Mouse (Mus musculus): Measurements from ENCODE around the gene Vmn2r86. TPM values are rescaled to one million over a fixed set of nuclear protein-coding genes. Genes with fewer than 3 reads are reported as not detected.
A peak's percentile ranks its signal among the peaks of the same experiment; 100 is the strongest.
"Not testable (repeated sequence)": the region's sequence is repeated elsewhere in the genome, so short reads cannot be mapped to it uniquely, and the experiment has no call there.

Gene Vmn2r86
- polyA plus RNA-seq (2012; rRNA removed): not detected in 2 replicates

DNA sequence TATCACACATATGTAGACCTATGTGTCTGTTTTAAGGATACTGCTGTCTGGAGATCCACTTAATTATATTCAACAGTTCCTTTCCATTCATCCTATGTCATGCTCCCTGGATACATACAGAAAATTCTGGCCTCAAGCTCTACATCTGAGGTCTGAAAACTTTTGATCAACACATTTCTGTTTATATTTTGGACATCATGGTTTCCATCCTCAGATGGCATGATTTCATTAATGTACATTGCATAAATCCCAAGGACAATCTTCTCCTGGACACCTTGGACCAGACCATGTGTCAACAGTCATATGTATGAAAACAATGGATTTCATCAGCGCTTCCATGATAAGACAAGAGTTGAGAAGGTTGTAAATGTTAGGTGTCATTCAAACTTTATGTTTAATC, at the start of gene Vmn2r86:
Vmn2r86 (minus strand) TSS at position 101 of the 400 bp plus-strand sequence.
- H3K4me1 ChIP-seq (ENCODE audit: control insufficient read depth, insufficient read depth, low read length); H3K36me3 ChIP-seq (ENCODE audit: control insufficient read depth, insufficient read depth, low read length); H3K4me3 ChIP-seq (ENCODE audit: insufficient read depth, low read depth, low read length); H3K27me3 ChIP-seq (replicated peaks; ENCODE audit: control insufficient read depth, insufficient read depth, low read length); H3K27ac ChIP-seq (ENCODE audit: insufficient read depth, low read depth, low read length); DNase-seq: not testable (repeated sequence)
- 89% methylated on average over 1 of the region's 1 CpGs for WGBS

DNA sequence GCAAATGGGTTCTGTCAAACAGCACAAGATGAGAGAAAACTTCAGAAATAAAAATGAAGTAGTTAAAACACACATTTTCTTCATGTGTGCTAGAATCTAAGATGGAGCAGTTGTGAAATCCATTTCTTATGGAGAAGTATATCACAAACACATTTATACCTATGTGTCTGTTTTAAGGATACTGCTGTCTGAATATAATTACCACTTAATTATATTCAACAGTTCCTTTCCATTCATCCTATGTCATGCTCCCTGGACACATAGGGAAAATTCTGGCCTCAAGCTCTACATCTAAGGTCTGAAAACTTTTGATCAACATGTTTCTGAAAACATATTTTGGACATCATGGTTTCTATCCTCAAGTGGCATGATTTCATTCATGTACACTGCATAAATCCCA, 41.4 kb upstream of the Vmn2r86 start, which contains the start of gene Vmn2r87:
Vmn2r87 (minus strand) TSS at position 101 of the 400 bp plus-strand sequence.
- H3K36me3 ChIP-seq (ENCODE audit: control insufficient read depth, insufficient read depth, low read length): no peaks in the 10 kb centered on the region
- DNase-seq: no peak
- H3K27ac ChIP-seq (ENCODE audit: insufficient read depth, low read depth, low read length): no peak within 1 kb of the TSS
- no peaks in the 10 kb centered on the region for H3K4me1 ChIP-seq (ENCODE audit: control insufficient read depth, insufficient read depth, low read length)
- TF ChIP-seq POLR2A (IDR thresholded peaks at IDR 0.05; ENCODE audit: low read depth, low read length) (no peak), CTCF (conservative IDR thresholded peaks at IDR 0.05; ENCODE audit: insufficient read depth, insufficient read length, low read depth, low read length) (no peak)
- H3K27me3 ChIP-seq (replicated peaks; ENCODE audit: control insufficient read depth, insufficient read depth, low read length): no peaks in the 10 kb centered on the region
- H3K4me3 ChIP-seq (ENCODE audit: insufficient read depth, low read depth, low read length): no peak within 1 kb of the TSS

DNA sequence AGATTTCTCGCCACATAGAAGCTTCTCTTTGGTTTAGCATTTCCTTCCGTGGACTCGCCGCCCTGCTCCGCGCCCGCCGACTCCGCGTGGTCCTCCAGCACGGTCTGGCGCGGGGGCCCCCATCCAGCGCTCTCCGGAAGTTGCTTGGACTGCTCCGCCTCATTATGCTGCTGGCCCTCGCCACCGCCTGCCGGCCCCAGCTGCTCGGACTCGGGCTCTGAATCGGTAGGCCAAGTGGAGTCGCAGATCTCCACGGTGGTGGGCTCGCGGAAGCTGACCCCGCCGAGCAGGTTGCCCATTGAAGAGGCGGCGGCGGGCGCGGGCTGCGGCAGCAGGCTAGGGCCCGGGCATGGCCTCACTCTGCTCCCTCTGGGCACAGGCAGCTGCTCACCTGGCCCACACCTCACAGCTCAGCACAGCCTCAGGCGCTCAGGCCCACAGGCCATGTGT, 14.5 kb upstream of the Vmn2r86 start:
- Histone ChIP-seq H3K4me3 (ENCODE audit: insufficient read depth, low read depth, low read length) (peak overlapping the region; percentile 8; the same call in 1 of the 2 replicates), H3K27ac (ENCODE audit: insufficient read depth, low read depth, low read length) (no peak overlapping the region), H3K4me1 (ENCODE audit: control insufficient read depth, insufficient read depth, low read length) (no peaks in the 10 kb centered on the region), H3K36me3 (ENCODE audit: control insufficient read depth, insufficient read depth, low read length) (no peaks in the 10 kb centered on the region), H3K27me3 (replicated peaks; ENCODE audit: control insufficient read depth, insufficient read depth, low read length) (no peaks in the 10 kb centered on the region)
- DNase-seq: no peak
- 9% methylated on average over 36 of the region's 36 CpGs for WGBS
- TF ChIP-seq CTCF (conservative IDR thresholded peaks at IDR 0.05; ENCODE audit: insufficient read depth, insufficient read length, low read depth, low read length) (no peak), POLR2A (IDR thresholded peaks at IDR 0.05; ENCODE audit: low read depth, low read length) (no peak)

DNA sequence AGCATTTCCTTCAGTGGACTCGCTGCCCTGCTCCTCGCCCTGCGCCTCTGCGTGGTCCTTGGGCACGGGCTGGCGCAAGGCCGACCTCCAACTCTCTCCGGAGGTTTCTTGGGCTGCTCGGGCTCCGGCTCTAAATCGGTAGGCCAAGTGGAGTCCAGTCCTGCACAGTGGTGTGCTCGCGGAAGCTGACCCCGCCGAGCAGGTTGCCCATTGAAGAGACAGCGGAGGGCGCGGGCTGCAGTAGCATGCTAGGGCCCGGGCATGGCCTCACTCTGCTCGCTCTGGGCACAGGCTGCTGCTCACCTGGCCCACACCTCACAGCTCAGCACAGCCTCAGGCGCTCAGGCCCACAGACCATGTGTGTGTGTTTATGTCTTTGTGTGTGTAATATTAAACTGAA, 11.1 kb downstream of the Vmn2r86 start:
- no peak for DNase-seq
- TF ChIP-seq POLR2A (IDR thresholded peaks at IDR 0.05; ENCODE audit: low read depth, low read length): no peak
- no peak for TF ChIP-seq CTCF (conservative IDR thresholded peaks at IDR 0.05; ENCODE audit: insufficient read depth, insufficient read length, low read depth, low read length)
- no peaks in the 10 kb centered on the region for H3K4me1 ChIP-seq (ENCODE audit: control insufficient read depth, insufficient read depth, low read length)
- H3K27me3 ChIP-seq (replicated peaks; ENCODE audit: control insufficient read depth, insufficient read depth, low read length): no peaks in the 10 kb centered on the region
- no peak overlapping the region for H3K4me3 ChIP-seq (ENCODE audit: insufficient read depth, low read depth, low read length)
- H3K27ac ChIP-seq (ENCODE audit: insufficient read depth, low read depth, low read length): no peak overlapping the region
- H3K36me3 ChIP-seq (ENCODE audit: control insufficient read depth, insufficient read depth, low read length): no peaks in the 10 kb centered on the region
- 86% methylated on average over 21 of the region's 21 CpGs for WGBS

DNA sequence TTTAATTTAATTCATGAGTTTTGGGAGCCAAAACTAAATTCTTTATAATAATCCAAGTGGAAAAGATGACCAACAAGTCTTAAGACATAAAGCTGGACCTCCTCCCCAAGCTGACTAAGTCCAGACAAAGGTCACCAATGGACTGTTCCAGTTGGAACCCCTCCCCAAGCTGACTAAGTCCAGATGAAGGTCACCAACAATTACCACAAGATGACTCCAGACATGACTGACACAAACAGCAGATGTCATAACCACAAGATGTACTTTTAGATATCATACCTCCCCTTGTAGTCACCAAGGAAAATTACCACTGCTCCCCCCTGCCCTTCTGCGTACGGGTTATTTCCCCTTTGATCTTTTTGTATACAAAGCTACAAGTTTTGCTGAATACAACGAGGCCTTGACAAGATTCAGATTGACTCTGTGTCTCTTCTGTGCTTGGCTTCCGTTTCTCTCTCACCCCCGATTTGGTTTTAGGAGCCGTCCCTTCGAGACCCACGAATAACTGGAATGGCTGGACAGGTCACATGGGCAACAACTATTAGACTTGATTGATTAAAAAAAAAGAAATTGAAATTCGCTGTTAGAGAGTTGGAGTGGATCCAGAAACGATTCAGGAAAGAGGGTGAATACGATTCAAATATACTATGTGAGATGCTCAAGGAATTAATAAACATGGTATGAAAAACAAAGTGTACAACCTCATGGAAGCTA, 21.5 kb downstream of the Vmn2r86 start:
- not testable (repeated sequence) for H3K4me1 ChIP-seq (ENCODE audit: control insufficient read depth, insufficient read depth, low read length); H3K27ac ChIP-seq (ENCODE audit: insufficient read depth, low read depth, low read length); H3K27me3 ChIP-seq (replicated peaks; ENCODE audit: control insufficient read depth, insufficient read depth, low read length); H3K36me3 ChIP-seq (ENCODE audit: control insufficient read depth, insufficient read depth, low read length); DNase-seq; H3K4me3 ChIP-seq (ENCODE audit: insufficient read depth, low read depth, low read length)
- WGBS: 82% methylated on average over 11 of the region's 11 CpGs

DNA sequence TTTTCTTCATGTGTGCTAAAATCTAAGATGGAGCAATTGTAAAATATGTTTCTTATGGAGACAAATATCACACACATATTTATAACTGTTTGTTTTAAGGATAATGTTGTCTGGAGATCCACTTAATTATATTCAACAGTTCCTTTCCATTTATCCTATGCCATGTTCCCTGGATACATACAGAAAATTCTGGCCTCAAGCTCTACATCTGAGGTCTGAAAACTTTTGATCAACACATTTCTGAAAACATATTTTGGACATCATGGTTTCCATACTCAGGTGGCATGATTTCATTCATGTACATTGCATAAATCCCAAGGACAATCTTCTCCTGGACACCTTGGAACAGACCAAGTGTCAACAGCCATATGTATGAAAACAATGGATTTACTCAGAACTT, 26.2 kb downstream of the Vmn2r86 start, which contains the start of gene Vmn2r85:
Vmn2r85 (minus strand) TSS at position 101 of the 400 bp plus-strand sequence.
- H3K27me3 ChIP-seq (replicated peaks; ENCODE audit: control insufficient read depth, insufficient read depth, low read length); H3K36me3 ChIP-seq (ENCODE audit: control insufficient read depth, insufficient read depth, low read length); H3K27ac ChIP-seq (ENCODE audit: insufficient read depth, low read depth, low read length); H3K4me3 ChIP-seq (ENCODE audit: insufficient read depth, low read depth, low read length); DNase-seq; H3K4me1 ChIP-seq (ENCODE audit: control insufficient read depth, insufficient read depth, low read length): not testable (repeated sequence)

DNA sequence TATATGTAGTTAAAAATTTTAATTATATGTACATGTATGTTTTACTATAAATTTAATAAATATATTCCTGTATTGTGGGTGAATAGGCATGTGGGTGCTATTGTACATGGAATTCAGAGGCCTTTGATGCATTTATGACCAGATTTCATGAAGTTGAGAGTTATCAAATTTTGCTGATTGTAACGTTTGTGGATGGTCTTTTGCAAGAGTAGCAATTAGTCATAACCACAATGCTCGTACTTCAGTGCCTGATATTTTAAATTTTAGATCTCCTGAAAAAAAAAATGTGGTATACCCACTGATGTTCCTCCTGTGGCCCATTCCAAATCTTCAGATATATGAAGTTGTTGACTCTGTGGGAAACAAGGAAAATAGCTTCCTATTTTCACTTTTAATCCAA, 33.5 kb downstream of the Vmn2r86 start:
- not testable (repeated sequence) for H3K36me3 ChIP-seq (ENCODE audit: control insufficient read depth, insufficient read depth, low read length); H3K4me1 ChIP-seq (ENCODE audit: control insufficient read depth, insufficient read depth, low read length); DNase-seq; H3K27me3 ChIP-seq (replicated peaks; ENCODE audit: control insufficient read depth, insufficient read depth, low read length); H3K27ac ChIP-seq (ENCODE audit: insufficient read depth, low read depth, low read length); H3K4me3 ChIP-seq (ENCODE audit: insufficient read depth, low read depth, low read length)
- 65% methylated on average over 2 of the region's 2 CpGs for WGBS

DNA sequence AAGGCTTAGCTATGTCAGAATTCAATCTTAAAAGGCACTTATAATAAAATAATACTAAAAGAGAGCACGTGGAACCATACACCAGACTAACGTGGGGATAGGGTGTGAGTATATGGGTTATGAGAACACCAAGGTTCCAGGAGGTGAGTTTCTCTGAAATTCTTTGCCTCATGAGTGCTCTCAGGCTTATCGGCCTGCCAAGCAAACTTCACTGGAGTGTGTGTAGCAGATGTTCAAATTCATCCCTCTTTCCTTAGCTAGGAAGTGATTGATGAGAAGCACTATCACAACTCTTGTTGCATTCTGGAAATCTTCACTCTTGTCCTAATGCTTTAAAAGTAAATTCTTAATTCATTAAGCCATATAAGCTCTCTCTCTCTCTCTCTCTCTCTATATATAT, 35.4 kb downstream of the Vmn2r86 start:
- TF ChIP-seq POLR2A (IDR thresholded peaks at IDR 0.05; ENCODE audit: low read depth, low read length) (no peak), CTCF (conservative IDR thresholded peaks at IDR 0.05; ENCODE audit: insufficient read depth, insufficient read length, low read depth, low read length) (no peak)
- H3K4me3 ChIP-seq (ENCODE audit: insufficient read depth, low read depth, low read length): no peak overlapping the region
- WGBS: 69% methylated on average over 3 of the region's 3 CpGs
- H3K36me3 ChIP-seq (ENCODE audit: control insufficient read depth, insufficient read depth, low read length): no peaks in the 10 kb centered on the region
- H3K4me1 ChIP-seq (ENCODE audit: control insufficient read depth, insufficient read depth, low read length): no peaks in the 10 kb centered on the region
- H3K27ac ChIP-seq (ENCODE audit: insufficient read depth, low read depth, low read length): no peak overlapping the region
- DNase-seq: no peak
- no peaks in the 10 kb centered on the region; the same call in 1 of the 2 replicates for H3K27me3 ChIP-seq (replicated peaks; ENCODE audit: control insufficient read depth, insufficient read depth, low read length)

DNA sequence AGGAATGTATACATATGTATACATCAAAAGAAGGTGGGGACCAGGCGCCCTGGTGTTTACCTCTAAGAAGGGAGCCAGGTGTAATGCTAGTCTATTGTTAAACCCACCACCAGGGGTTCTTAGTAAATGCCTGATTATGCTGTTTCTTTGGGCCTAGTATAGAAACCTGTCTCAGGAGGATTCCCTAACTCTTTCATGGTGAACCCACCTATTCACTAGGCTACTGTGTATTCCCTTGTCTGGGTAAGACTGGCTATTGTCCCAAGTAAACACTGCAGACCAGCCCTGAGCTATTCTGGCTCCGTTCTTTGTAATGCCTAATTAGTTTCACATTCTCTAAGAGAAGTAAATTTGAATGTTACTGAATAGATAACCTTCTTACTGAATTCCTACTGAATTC, 35.9 kb downstream of the Vmn2r86 start:
- WGBS: 49% methylated on average over 2 of the region's 2 CpGs
- H3K27ac ChIP-seq (ENCODE audit: insufficient read depth, low read depth, low read length): not testable (repeated sequence)

DNA sequence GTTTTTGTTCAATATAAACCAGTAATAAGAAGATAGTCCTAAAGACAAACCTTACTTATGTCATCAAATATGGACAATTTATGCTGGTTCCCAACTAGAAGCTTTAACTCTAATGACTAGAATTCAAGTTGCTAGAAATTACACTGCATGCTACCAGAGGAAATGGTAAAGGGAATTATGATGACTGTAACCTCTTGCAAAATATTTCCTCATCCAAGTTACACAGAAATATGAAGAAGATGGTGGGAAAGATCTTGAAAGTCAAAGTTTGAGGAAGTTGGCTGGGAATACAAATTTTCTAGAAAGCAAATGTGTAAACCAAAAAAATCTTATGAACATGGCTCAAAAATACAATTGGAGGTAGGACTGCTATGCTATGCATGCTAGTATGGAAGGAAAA, 39.5 kb downstream of the Vmn2r86 start:
- H3K36me3 ChIP-seq (ENCODE audit: control insufficient read depth, insufficient read depth, low read length); H3K4me1 ChIP-seq (ENCODE audit: control insufficient read depth, insufficient read depth, low read length); H3K4me3 ChIP-seq (ENCODE audit: insufficient read depth, low read depth, low read length); H3K27ac ChIP-seq (ENCODE audit: insufficient read depth, low read depth, low read length); H3K27me3 ChIP-seq (replicated peaks; ENCODE audit: control insufficient read depth, insufficient read depth, low read length); DNase-seq: not testable (repeated sequence)

More for the DNA sequence above, 35.9 kb downstream of the Vmn2r86 start:
- H3K4me3 ChIP-seq (ENCODE audit: insufficient read depth, low read depth, low read length); H3K36me3 ChIP-seq (ENCODE audit: control insufficient read depth, insufficient read depth, low read length); H3K27me3 ChIP-seq (replicated peaks; ENCODE audit: control insufficient read depth, insufficient read depth, low read length); H3K4me1 ChIP-seq (ENCODE audit: control insufficient read depth, insufficient read depth, low read length); DNase-seq: not testable (repeated sequence)

DNA sequence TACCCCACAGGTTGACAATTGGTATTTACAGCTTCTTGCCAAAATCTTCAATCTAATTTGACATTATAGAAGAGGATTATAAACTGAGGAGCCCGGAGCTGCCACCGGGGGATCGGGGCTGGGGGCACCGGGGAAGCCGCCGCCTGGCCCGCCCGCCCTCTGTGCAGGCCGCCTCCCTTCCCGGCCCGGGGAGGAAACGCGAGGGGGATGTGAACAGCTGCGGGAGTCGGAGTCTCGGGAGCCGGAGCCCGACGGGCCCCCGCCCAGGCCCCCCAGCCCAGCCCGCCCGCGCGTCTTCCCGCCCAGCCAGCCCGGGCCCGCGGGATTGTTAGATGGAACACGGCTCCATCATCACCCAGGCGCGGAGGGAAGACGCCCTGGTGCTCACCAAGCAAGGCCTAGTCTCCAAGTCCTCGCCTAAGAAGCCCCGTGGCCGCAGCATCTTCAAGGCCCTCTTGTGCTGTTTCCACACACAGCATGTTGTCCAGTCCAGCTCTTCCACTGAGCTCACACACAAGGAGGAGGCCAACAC, 43.6 kb downstream of the Vmn2r86 start:
- H3K4me3 ChIP-seq (ENCODE audit: insufficient read depth, low read depth, low read length); H3K36me3 ChIP-seq (ENCODE audit: control insufficient read depth, insufficient read depth, low read length); DNase-seq; H3K27me3 ChIP-seq (replicated peaks; ENCODE audit: control insufficient read depth, insufficient read depth, low read length); H3K4me1 ChIP-seq (ENCODE audit: control insufficient read depth, insufficient read depth, low read length); H3K27ac ChIP-seq (ENCODE audit: insufficient read depth, low read depth, low read length): not testable (repeated sequence)
- WGBS: 69% methylated on average over 24 of the region's 35 CpGs
